Mouse (Mus musculus): Measurements from ENCODE around the gene Rimklb.
"Not testable (repeated sequence)": the region's sequence is repeated elsewhere in the genome, so short reads cannot be mapped to it uniquely, and the experiment has no call there.

Gene Rimklb

DNA sequence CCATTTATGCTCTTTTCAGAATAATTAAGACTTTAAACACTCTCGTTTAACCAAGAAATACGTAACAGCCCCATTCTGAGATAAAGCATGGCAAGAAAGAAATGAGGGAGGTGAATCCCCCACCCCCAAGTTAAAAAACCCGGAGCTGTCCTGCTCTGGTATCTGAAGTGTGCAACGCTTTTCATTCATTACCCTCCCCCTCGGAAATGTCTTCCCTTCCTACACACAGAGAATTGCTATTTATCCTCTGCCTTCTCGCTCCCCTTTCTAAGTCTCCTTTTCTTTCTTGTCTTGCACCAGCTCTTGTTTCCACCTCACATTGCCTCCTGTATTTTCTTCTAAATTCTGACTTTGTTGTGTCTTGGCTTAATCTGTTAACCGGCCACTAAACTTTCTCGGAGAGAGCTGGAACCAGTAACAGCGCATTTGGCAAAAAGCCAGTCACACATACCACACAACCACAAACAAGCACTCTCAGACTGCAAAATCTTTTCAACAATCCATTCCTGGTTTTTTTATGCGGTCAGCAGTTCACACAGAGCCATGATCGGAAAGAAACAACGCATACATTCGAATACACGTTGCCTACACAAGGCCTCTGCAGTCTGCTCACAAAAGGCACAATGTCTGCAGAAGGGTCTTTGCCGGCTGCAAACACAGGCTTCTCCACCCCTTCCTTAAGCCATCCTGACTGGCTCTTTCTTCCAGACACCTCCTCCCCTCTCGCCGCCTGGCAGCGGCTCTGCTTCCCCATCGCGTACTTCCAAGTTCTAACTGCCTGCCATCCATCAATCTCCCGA, 3.3 kb downstream of the Rimklb start:
- no peak for DNase-seq

DNA sequence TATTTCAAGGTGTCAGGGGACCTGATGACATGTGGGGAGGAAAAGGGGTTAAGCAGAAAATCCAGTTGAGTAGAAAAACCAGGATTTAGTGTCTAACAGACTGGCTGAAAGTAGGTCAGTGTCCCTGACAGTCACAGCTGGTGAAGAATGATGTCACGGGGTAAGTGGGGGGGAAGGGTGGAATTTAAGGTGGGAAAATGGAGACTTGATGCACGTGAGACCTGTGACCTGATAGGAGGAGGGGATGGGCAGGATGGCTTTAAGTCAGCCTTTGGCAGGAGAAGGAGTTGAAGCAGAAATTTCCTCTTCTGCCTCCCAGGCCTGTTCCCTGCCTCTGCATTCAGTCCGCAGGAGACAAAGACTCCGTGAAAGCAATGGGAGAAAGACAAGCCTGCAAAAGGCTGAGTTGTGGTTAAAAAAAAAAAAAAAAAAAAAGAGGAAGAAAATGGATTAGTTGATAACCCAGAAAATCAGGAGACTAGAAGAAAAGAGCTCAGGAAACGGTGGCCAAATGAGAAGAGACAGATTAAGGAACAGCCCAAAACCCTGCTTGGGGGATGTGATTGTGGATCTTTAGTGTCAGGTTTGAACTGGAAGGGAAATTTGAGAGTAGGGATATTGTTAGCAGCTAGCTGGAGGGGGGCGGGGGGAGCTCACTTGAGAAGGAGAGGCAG, 4.6 kb downstream of the Rimklb start:
- DNase-seq, result no peak

DNA sequence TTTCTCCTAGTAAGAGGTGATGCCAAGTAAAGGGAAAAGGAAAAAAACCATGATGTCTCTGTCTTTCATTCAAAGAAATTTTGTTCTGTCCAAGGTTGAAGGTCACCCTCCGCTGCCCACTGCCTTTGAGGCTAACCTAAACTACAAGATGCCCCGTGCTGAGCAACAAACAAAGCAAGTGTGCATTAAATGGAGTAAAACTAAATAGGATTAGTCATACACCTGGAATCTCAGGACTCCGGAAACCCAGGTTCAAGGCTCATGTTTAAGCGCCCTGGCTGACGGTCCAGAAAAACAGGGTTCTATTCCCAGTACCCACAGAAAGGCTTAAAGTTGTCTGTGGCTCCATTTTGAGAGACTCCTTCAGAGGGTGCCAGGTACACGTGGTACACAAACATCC, 6.1 kb downstream of the Rimklb start:
- DNase-seq, result no peak

DNA sequence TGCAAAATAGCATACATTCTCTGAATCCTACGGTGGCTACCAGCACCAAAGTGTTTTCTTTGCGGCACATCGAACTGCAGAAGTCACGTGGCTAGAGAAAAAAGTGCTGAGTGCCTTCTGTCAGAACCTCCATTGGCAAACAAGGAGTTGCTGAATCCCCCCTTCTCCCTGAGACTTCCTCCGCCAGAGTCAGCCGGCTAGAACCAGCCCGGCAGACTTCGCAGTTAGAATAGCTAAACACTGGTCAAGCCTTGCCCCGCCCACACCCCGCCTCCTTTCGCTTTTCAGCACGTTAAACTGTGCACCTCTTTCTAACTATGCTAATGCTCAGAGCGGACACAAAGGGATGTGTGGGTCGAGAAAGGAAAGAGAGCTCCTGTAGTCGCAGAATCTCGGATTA, 7.0 kb downstream of the Rimklb start:
- DNase-seq, result peak; percentile 24 to 29

DNA sequence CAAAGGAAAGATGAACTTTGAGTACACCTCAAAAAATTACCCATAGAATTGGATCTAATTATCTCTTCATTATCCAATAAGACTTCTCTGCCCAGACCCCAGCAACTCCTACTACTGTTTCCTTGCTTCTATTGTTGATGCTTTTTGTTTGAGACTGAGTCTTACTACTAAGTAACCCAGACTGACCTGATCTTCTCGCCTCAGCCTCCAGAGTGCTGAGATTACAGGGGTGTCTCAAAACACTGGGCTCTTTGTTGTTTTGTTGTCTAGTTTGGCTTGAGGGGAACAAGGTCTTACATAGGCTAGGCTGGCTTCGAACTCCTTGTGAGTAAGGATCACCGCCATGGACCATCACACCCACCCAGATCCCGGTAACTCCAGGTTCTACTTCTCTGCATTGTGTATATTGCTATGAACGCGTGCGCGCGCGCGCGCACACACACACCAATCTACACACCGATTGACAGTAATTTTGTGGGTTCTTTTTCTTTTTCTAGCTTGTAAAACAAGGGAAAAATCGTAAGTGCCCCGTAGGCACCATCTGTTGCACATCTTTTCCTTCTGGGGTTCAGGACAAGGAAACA, 7.5 kb downstream of the Rimklb start:
- no peak for DNase-seq

DNA sequence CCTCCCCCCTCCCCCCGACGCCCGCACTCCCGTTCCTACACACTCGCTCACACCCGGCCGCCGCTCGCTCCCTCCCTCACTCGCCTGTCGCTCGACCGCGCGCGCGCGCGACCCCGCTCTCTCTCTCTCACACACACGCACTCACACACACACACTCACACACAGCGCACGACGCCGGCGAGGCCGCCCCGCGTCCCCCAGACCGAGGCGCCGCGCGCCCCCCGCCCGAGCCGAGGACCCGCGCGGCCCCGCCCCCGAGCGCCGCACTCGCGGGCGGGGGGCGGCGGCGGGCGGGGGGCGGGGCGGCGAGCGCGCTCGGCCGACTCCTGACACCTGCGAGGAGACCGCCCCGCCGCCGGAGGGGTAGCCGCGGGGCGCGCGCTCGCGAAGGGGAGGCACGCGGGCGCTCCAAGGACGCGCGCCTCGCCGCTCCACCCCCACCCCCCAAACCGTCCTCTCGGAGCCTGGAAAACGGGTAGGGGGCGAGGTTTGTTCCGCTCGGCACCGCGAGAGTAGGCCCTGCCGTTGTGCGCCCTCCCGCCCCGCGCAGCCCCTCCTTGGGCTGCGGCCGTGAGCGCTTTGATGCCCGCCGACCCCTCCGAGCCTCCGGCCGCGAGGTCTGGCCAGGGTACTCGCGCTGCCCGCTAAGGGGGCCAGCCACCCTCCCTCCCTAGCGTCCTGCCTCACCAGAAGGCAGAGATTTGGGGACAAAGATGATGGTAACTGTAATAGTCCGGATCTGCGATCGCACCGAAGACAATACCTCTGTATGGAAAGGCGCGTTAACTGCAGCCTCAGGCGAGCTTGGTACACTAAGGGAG, 12.1 kb downstream of the Rimklb start:
- DNase-seq, result peak in 1 of 2 experiments; percentile 13

DNA sequence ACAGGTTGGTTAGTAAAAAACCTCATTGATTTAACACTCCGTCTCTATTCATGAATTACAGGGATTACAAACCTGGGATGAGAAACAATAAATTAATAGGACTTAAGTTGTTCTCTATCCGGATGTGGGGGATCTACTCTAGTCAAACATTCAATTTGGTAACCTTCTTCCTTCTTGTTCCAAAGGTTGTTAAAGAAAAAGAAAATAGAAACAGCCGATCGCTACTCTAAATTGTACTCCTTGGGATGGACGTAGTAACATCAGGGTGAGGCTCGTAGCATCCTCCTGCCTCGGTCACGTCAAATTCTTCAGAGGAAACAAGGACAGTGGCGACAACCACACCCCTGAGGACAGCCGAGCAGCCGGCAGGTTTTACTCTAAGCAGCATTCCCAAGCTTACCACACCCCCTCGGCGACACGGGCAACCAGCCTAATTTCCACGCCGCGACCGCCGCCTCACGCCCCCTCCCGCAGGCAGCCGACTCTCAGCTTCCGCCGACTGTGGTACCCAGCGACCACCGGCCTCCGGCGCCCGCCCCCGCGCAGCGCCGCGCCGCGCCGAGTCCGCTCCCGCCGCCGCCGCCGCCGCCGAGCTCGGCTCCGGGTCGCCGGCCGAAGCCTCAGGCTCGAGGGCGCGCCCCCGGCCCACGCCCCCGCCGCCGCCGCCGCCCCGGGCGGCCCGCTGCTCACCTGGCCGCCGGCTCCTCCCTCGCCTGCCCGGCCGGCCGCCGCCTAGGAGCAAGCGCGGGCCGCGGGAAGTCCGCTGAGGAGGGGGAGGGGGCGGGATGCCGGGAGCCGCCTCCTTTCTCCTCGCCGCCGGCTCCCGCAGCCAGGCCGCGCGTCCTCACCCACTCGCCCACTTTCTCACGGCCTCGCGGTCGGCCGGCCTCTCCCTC, 12.9 kb downstream of the Rimklb start:
- peak in 1 of 2 experiments; percentile 14 for DNase-seq

DNA sequence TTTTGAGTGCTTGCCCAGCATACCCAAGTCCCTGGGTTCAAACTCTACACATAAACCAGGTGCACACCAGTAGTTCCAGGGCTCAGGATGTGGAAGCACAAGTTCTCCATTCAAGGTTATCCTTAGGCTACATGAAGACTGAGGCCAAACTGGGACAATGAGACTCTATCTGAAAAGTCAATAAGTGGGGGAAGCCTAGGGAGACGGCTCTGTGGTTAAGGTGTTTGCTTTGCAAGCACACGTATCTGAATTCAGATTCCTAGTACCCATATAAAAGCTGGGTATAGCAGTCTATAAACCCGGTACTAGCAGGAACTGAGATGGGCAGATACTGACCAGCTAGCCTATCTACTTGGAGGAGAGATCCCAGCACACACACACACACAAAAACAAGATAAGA, 20.5 kb downstream of the Rimklb start:
- DNase-seq, result no peak

DNA sequence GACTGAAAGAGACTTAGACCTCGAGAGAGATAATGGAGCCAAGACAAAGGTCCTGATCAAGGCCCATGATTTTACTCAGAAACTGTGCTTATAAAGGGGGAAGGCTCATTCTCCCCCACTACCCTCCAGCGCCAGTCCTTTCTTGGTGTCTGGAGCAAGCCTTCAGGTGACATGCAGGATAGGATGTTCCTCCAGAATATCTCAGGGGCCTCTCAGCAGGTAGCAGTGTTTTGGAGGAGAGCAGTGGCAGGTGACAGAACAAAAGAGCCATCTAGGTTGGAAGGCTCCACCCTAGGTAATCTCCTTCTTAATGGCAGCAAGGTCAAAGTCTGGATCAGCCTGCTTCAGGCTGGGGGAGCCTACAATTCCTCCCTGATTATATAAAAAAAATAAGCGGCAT, 27.1 kb downstream of the Rimklb start:
- DNase-seq, result not testable (repeated sequence)

DNA sequence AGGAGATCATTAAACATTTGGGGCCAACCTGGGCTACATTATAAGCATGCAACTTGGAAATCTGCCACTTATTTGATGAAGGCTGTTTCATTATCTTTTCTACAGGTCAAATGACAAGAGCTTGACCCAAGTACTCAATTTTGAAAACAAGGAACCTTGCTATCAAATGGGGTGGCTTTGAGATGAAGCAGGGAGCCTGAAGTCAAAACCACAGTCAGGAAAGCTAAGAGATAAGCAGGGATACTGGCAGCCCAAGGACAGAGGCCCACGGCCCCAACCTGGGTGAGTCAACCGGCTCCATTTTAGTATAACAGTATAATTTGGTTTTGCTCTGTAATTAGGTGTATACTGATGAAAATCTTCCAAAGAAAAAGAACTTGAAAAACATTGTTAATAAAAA, 28.3 kb downstream of the Rimklb start:
- no peak for DNase-seq

DNA sequence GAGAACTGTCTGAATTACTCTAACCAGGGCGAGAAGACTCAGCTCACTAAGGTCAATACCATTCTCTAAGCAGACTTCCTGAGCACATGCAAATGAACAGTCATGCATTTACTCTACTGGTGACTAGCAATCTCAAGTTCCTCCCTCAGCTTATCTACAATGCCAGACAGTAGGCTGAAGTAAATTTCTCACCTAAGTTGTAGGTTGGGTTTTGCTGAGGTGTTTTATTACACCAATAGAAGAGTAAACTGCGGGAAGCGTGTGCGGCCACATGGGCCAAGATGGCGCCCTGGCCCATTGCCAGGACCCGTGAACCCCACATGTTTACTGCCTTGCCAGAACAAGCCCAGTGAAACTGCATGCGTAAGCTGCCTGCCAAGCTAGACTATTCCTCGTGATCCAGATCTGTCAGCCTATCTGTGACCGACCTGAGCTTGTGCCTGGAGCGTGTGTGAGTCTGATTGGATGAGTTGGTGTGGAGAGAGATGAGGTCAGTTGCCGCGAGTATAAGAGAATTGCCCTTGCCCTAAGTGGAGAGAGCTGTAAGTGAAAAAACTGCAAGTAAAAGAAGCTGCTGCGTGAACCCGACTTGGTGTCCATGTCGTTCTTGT, 29.4 kb downstream of the Rimklb start:
- DNase-seq, result no peak

DNA sequence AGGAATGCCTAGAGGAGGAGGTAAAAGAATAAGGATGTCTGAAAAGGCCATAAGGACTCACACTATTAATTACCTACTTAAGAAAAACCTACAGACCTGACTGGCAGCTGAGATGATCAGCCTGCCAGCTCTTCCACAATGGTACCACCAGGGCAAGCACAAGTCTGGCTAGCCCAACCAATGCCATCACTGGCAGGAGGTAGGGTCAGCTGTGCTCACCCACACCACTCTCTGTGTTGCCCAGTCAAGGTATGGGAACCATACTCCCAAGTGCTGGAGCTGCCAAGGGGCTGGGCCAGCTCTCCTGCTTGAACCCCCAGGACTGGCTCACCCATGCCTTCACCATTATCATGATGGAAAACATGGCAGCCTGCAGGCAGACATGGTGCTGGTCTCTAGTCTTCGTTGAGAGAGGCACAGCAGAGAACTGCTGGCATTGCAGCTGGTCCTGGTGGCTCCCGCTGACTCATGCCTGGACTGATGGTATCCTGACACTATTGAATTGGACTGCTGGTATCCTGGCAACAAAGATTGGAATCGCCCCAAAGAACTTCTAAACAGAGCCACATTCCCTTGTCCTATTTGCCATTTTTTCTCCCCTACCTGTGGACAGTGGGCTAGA, 32.4 kb downstream of the Rimklb start:
- no peak for DNase-seq

DNA sequence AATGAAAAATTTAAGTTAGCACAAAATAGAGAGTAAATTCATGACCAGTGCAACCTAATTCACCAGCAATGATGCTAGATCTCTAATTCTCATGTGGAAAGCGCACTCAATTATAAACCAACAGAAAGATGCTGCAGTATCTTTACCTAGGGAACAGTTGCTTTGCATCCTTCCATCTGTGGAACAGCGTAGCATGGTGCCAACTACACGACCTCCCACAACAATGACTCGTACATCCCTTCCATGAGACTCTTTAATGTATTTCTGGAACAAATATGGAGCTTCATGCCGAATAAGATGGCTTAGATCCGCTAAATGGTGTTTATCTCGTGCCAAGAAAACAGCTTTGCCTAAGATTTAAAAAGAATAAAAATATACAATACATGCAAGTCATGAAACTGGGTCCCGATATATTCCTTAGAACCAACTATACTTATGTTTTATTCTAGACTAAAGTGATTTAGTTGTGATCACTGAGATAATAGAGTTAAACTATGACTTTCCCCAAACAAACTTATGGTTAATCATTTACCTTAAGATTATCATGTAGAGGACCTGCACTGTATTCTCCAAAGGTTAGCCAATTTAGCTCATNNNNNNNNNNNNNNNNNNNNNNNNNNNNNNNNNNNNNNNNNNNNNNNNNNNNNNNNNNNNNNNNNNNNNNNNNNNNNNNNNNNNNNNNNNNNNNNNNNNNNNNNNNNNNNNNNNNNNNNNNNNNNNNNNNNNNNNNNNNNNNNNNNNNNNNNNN, 39.4 kb downstream of the Rimklb start:
- no peak for DNase-seq

DNA sequence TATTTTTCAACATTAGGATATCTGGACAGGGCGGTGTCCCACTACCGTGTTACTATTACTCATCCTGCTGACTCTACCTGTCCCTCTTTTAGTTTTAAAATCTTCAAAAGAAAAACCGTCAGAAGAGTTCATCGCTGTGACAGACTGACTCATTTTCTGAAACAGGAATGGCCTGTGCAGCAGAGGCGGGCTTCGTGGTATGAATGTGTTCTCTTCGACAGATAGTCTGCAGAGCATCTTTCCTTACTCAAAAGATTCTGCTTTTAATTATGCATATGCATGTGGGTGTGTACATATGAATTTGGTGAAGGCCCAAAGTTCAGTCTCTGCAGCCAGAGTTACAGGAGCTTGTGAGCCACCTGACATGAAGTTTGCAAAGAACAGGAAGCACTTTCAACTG, 50.7 kb downstream of the Rimklb start:
- DNase-seq, result no peak

DNA sequence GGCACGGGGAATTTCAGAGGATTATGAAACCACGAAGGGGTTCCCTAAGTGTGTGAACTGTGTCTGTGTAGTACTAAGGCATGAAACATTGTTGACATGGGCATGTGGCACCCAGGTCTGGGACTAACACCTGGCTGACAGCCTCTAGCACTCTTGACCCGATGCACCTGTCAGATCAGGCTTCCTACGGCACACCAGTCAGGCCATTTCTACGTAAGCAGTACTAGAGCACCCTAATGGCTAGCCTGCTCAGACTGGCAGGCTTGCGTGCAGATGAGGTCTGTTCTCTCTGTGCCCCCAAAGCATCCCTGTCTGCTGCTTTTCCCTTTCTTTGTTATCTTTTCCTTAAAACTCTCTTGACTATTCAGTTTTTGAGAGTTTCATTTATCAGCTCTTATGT, 53.3 kb downstream of the Rimklb start:
- DNase-seq, result no peak

DNA sequence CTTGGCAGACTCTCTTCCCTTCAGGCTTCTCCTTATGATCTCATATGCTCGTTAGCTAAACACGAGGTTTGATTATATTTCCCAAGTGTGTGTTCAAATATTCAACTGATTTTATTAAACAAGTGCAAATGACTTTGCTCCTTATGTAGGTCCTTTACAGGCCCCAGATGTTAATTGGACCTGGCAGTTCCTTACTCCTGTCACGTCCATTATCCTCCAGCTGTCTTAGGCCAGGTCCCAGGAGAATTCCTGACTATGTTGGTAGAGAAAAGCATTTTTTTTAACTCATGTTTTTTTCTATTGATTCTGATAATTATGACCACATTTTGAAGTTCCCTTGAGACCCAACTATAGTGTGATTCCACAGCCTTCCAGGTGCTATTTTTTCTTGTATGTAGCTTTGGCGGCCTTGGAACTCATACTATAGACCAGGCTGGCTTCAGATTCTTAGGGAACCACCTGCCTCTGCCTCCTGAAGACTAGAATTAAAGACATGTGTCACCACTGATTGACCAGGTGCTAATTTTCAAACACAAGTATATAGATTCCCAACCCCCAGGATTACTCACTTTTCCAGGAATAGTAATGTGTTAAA, 57.8 kb downstream of the Rimklb start:
- no peak for DNase-seq

DNA sequence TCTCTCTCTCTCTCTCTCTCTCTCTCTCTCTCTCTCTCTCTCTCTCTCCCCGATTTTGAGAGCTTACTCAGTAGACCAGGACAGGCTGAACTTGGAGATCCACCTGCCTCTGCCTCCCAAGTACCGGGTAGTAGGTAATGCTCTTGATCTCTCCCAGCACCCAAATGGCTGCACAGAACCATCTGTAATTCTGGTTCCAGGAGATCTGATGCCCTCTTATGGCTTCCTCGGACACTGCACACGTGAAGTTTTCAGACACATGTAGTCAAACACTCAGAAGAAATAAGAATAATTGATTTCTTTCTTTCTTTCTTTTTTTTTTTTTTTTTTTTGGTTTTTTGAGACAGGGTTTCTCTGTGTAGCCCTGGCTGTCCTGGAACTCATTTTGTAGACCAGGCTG, 59.3 kb downstream of the Rimklb start:
- DNase-seq, result no peak

DNA sequence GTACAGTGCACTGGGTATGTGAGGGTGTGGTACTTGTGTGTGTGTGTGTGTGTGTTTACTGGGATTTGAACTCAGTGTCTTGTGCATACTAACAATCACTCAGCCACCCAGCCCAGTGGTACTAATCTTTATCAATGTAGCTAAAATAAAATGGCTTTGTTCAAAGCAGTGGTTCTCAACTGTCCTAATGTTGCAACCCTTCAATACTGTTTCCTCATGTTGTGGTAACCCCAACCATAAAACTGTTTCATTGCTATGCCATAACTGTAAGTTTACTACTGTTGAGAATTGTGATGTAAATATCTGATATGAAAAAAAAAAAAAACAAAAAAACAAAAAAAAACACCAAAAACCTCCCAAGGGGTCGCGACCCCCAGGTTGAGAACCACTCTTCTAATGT, 63.3 kb downstream of the Rimklb start:
- no peak for DNase-seq

DNA sequence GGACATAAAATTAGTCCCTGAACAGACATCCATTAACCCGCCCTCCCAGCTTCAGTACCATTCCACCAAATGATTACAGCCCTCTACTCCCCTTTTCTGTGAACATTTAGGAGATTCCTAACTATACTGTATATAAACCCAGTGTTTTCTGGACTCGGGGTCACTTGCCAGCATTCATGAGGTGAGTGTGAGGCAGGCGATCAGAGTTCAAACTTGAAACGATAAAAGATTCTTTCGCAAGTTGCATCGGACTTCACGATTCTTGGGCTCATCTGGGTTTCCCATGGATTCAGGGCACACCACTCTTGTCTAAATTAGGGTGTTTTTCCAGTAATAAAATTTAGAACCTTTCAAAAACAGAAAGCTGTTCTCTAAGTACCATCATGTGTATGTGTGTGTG, 71.1 kb downstream of the Rimklb start:
- DNase-seq, result no peak

DNA sequence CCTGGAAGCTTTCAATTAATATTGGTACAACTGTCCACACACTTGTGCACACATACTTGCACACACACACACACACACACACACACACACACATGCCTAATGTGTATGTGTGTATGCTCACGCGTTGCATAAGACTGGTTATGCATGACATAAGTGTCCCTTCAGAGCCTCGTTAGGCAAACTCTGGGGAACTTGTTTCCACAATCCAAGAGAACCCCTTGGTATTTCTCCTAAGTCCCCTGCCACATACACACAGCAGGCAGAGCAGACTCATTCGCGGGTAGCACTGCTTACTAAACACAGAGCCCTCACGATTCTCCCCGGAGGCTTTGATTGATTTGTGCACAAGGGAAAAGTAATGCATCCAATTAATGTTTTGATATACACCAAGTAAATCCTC, 81.5 kb downstream of the Rimklb start:
- DNase-seq, result no peak

Data from cerebellum, adult 18-20 months (tissue).